Mouse (Mus musculus): ENCODE measurements around the gene Klhdc7b. TPM values are rescaled to one million over a fixed set of nuclear protein-coding genes. Genes with fewer than 3 reads are reported as not detected.

Gene Klhdc7b
- polyA plus RNA-seq, 1 experiment from 2014 or later: not detected

- WGBS: 87% methylated on average over 10 of the region's 10 CpGs
- Histone ChIP-seq H3K27ac (no peak overlapping the region), H3K9ac (replicated peaks) (no peak overlapping the region)
Measured at GRCm38 (mm10) chr15:89404831-89405623, 20.3 kb downstream of the Klhdc7b start.

DNA sequence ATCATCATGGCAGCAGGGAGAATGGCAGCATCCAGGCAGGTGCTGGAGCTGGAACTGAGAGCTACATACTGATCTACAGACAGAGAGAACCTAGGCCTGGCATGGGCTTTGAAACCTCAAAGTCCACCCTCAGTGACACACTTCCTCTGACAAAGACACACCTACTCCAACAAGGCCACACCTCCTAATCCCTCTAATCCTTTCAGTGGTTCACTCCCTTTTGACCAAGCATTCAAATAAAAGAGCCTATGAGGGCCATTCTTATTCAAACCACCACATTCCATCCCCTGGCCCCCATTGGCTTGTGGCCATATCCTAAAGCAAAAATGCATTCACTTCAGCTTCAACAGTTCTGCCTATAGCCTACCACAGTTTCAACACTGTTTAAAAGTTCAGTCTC is 22.0 kb downstream of the Klhdc7b start:
- H3K4me3 ChIP-seq (replicated peaks): no peak overlapping the region
- ATAC-seq: no peak
- H3K36me3 ChIP-seq: no peaks in the 10 kb centered on the region
- H3K4me1 ChIP-seq (replicated peaks): no peaks in the 10 kb centered on the region
- no peak overlapping the region for H3K27ac ChIP-seq
- no peak overlapping the region for H3K9ac ChIP-seq (replicated peaks)
- H3K9me3 ChIP-seq: peaks cover 12% of the 10 kb centered on the region
- H3K27me3 ChIP-seq: no peaks in the 10 kb centered on the region
- no peak overlapping the region for H3K4me2 ChIP-seq (replicated peaks)

More at GRCm38 (mm10) chr15:89404831-89405623, 20.3 kb downstream of the Klhdc7b start:
- Histone ChIP-seq H3K4me2 (replicated peaks) (no peak overlapping the region), H3K4me1 (replicated peaks) (no peaks in the 10 kb centered on the region), H3K27me3 (no peaks in the 10 kb centered on the region), H3K4me3 (replicated peaks) (no peak overlapping the region), H3K9me3 (peaks cover 12% of the 10 kb centered on the region), H3K36me3 (no peaks in the 10 kb centered on the region)
- no peak for ATAC-seq

- WGBS: 92% methylated on average over 22 of the region's 24 CpGs
- no peak within 1 kb of the TSS for H3K9ac ChIP-seq (replicated peaks)
- no peaks in the 10 kb centered on the region for H3K4me1 ChIP-seq (replicated peaks)
- H3K4me2 ChIP-seq (replicated peaks): no peak within 1 kb of the TSS
- H3K4me3 ChIP-seq (replicated peaks): no peak within 1 kb of the TSS
- no peaks in the 10 kb centered on the region for H3K36me3 ChIP-seq
- peaks cover 12% of the 10 kb centered on the region for H3K9me3 ChIP-seq
- ATAC-seq: no peak
- no peaks in the 10 kb centered on the region for H3K27me3 ChIP-seq
- no peak within 1 kb of the TSS for H3K27ac ChIP-seq
Measured at GRCm38 (mm10) chr15:89410118-89410517, 25.4 kb downstream of the Klhdc7b start, which contains the start of gene Syce3. TSS of gene Syce3 (minus strand) at chr15:89410503.

GRCm38 (mm10) chr15:89415282-89415681 is 30.6 kb downstream of the Klhdc7b start:
- Histone ChIP-seq H3K27me3 (no peaks in the 10 kb centered on the region), H3K4me1 (replicated peaks) (no peaks in the 10 kb centered on the region), H3K9ac (replicated peaks) (no peak overlapping the region), H3K4me3 (replicated peaks) (no peak overlapping the region), H3K36me3 (peaks cover 36% of the 10 kb centered on the region), H3K4me2 (replicated peaks) (no peak overlapping the region), H3K9me3 (no peaks in the 10 kb centered on the region), H3K27ac (no peak overlapping the region)
- 89% methylated on average over 8 of the region's 8 CpGs for WGBS
- ATAC-seq: no peak

DNA sequence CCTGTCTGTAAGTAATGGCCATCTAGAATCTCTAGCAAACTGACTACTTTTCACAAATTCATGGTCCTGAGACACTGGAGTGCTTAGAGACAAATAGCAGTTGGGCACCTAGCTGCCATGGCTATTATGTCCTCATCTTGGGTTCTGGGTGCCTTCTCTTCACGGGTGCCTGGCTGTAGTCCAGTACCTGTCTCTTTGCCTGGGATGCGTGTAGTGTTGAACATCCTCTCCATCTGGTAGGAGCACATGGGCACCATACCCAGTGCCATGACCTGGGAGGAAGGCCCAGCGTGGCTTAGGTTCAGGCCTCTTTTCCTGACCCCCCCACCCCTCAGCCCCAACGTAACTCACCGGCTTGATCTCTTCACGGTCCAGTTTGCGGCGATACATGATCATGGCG is 37.2 kb downstream of the Klhdc7b start:
- Histone ChIP-seq H3K27me3 (no peaks in the 10 kb centered on the region), H3K4me1 (replicated peaks) (no peaks in the 10 kb centered on the region), H3K9me3 (no peaks in the 10 kb centered on the region), H3K36me3 (peaks cover 73% of the 10 kb centered on the region), H3K4me3 (replicated peaks) (no peak overlapping the region), H3K9ac (replicated peaks) (no peak overlapping the region), H3K4me2 (replicated peaks) (no peak overlapping the region), H3K27ac (no peak overlapping the region)
- ATAC-seq: no peak
- 94% methylated on average over 9 of the region's 9 CpGs for WGBS

DNA sequence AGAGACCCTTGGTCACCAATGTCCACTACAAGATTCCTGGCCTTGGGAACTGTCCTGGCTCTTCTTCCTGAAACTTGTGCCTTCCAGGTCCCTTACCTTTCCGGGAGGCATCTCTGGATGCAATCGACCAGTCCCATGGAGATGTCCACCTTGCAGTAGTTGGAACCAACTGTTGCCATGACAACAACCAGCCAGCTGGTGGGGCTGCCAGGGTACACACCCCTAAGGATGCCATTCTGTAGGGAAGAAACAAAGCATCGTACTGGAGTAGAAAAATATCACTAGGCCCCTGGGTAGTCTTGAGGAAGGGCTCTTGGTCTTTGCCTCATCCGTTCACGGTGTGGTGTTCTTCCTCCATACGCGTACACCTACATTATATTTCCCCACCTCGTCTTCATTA is 39.9 kb downstream of the Klhdc7b start:
- peaks cover 14% of the 10 kb centered on the region for H3K4me1 ChIP-seq (replicated peaks)
- H3K9me3 ChIP-seq: no peaks in the 10 kb centered on the region
- no peak for ATAC-seq
- H3K36me3 ChIP-seq: peaks cover 61% of the 10 kb centered on the region
- 87% methylated on average over 8 of the region's 8 CpGs for WGBS
- no peaks in the 10 kb centered on the region for H3K27me3 ChIP-seq
- no peak overlapping the region for H3K9ac ChIP-seq (replicated peaks)
- no peak overlapping the region for H3K4me2 ChIP-seq (replicated peaks)
- no peak overlapping the region for H3K4me3 ChIP-seq (replicated peaks)
- H3K27ac ChIP-seq: no peak overlapping the region

DNA sequence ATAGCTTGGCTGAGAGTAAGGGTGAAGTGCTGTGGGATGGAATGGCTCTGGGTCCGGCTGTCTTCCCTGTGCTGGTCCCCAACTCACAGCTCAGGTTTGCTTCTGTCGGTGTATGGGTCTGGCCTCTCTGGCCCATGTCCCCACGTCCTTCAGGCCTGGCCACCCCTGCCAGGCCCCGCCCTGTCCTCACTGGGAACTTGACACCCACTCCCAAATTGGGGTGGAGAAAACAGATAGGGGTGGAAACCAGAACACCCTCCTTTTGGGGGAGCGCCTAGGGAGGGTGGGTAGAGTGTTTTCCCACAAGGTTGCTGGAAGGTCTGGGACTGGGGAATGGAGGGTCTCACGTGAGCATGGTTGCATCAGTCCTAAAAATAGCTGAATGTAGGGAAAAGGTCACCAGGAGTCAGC is 41.0 kb downstream of the Klhdc7b start, which contains the start of gene Cpt1b:
Gene Cpt1b, minus strand, starts transcription at position 153 of the 411 bp plus-strand sequence.
- WGBS: 36% methylated on average over 6 of the region's 6 CpGs
- no peaks in the 10 kb centered on the region for H3K9me3 ChIP-seq
- H3K27me3 ChIP-seq: no peaks in the 10 kb centered on the region
- H3K9ac ChIP-seq (replicated peaks): no peak within 1 kb of the TSS
- H3K4me3 ChIP-seq (replicated peaks): no peak within 1 kb of the TSS
- peaks cover 51% of the 10 kb centered on the region for H3K36me3 ChIP-seq
- peaks cover 20% of the 10 kb centered on the region for H3K4me1 ChIP-seq (replicated peaks)
- no peak within 1 kb of the TSS for H3K4me2 ChIP-seq (replicated peaks)
- no peak for ATAC-seq
- no peak within 1 kb of the TSS for H3K27ac ChIP-seq

- H3K27me3 ChIP-seq: no peaks in the 10 kb centered on the region
- 82% methylated on average over 10 of the region's 10 CpGs for WGBS
- no peak overlapping the region; the same call in 1 of the 2 replicates for H3K4me2 ChIP-seq (replicated peaks)
- ATAC-seq: no peak
- H3K4me1 ChIP-seq (replicated peaks): peaks cover 25% of the 10 kb centered on the region
- H3K4me3 ChIP-seq (replicated peaks): no peak overlapping the region
- H3K9ac ChIP-seq (replicated peaks): no peak overlapping the region
- H3K36me3 ChIP-seq: peaks cover 44% of the 10 kb centered on the region
- no peak overlapping the region for H3K27ac ChIP-seq
- H3K9me3 ChIP-seq: no peaks in the 10 kb centered on the region
Measured at GRCm38 (mm10) chr15:89426716-89427115, 42.0 kb downstream of the Klhdc7b start.

GRCm38 (mm10) chr15:89428136-89428790 is 43.5 kb downstream of the Klhdc7b start:
- Histone ChIP-seq H3K9ac (replicated peaks) (peak overlapping the region; percentile 84), H3K9me3 (no peaks in the 10 kb centered on the region), H3K36me3 (peaks cover 34% of the 10 kb centered on the region), H3K27ac (no peak overlapping the region), H3K4me3 (replicated peaks) (peak overlapping the region; percentile 60), H3K4me1 (replicated peaks) (peaks cover 25% of the 10 kb centered on the region), H3K27me3 (no peaks in the 10 kb centered on the region), H3K4me2 (replicated peaks) (peak overlapping the region; percentile 93)
- no peak for ATAC-seq
- 80% methylated on average over 19 of the region's 19 CpGs for WGBS

GRCm38 (mm10) chr15:89428821-89429351 is 44.2 kb downstream of the Klhdc7b start:
- H3K4me2 ChIP-seq (replicated peaks): peak overlapping the region; percentile 93
- peaks cover 31% of the 10 kb centered on the region for H3K36me3 ChIP-seq
- H3K27me3 ChIP-seq: no peaks in the 10 kb centered on the region
- no peaks in the 10 kb centered on the region for H3K9me3 ChIP-seq
- H3K4me1 ChIP-seq (replicated peaks): peaks cover 25% of the 10 kb centered on the region
- peak overlapping the region; percentile 84 for H3K9ac ChIP-seq (replicated peaks)
- peak; percentile 68 for ATAC-seq
- whole genome bisulfite sequencing: 5% methylated on average over 21 of the region's 22 CpGs
- H3K27ac ChIP-seq: peak overlapping the region; percentile 93; the same call in 1 of the 2 replicates
- H3K4me3 ChIP-seq (replicated peaks): peak overlapping the region; percentile 60

DNA sequence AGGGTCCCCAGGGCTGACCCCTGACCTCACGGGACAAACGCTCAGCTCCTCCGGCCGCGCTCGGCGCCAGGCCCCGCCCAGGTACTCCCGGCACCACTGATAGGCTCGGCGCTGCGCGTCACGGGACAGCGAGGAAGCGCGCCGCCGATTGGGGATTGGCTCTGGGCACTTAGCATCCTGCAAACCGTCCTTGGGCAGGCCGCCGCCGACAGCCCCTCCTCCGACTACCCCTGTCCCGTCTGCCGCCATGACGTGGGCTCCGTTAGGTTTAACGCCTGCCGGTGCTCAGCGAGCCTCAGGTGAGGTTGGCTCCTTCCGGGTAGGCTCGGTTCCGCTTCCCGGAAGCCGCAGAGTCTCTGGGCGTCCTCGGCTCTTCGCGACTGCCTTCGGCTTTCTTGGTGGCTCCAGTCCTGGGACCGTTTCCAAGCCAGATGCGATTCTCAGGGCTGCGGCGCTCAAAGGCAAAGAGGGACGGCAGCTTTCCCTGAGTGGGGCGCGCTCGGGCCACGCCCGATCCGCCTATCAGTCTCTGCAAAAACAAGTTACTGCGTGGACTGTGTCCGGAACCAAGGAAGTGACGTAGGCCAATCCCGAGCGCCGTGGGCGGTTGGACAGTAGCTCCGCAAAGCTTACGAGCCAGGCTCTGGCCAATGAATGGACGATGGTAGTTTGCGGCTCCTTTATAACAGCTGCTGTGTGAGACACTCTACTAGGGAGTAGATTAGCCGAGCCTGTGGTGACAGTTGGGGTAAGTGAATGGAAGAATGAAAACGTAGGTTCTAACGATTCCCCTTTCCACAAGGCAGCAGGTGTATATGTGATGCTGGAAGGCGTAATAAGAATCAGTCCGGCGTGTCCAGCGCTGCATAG is 44.9 kb downstream of the Klhdc7b start, which contains the start of the genes C730034F03Rik, Gm44502 and Chkb:
Gene C730034F03Rik, plus strand, starts transcription at position 238 of the 870 bp plus-strand sequence.
Gene Gm44502, minus strand, starts transcription at position 345 of the 870 bp plus-strand sequence.
Gene Chkb, minus strand, starts transcription at position 557 of the 870 bp plus-strand sequence.
- H3K36me3 ChIP-seq: peaks cover 28% of the 10 kb centered on the region
- H3K9me3 ChIP-seq: no peaks in the 10 kb centered on the region
- WGBS: under 1% methylated on average over 69 of the region's 70 CpGs
- H3K4me1 ChIP-seq (replicated peaks): peaks cover 25% of the 10 kb centered on the region
- H3K4me2 ChIP-seq (replicated peaks): peak within 1 kb of the TSS; percentile 93
- H3K4me3 ChIP-seq (replicated peaks): peak within 1 kb of the TSS; percentile 60
- H3K27ac ChIP-seq: peak within 1 kb of the TSS; percentile 93
- peak; percentile 95 for ATAC-seq
- H3K9ac ChIP-seq (replicated peaks): peak within 1 kb of the TSS; percentile 84
- no peaks in the 10 kb centered on the region for H3K27me3 ChIP-seq
